Mouse (Mus musculus): ENCODE measurements around the gene Arid1b.

GRCm38 (mm10) chr17:5057944-5058720 is 64.0 kb downstream of the Arid1b start:
- TF ChIP-seq CTCF (IDR thresholded peaks at IDR 0.05) (peak; percentile 39), EP300 (IDR thresholded peaks at IDR 0.05) (no peak; the same call in 1 of the 2 replicates)

Measured in lung, postnatal 0 days (tissue).